Mouse (Mus musculus) forebrain, embryonic 16.5 days (tissue): ENCODE results near the gene Nudt7. TPM values are rescaled to one million over a fixed set of nuclear protein-coding genes. Genes with fewer than 3 reads are reported as not detected.
A peak's percentile ranks its signal among the peaks of the same experiment; 100 is the strongest.

Source experiments
- ATAC-seq: fragments of 200-750 bp; cut with Nextera tagmentation; 2 replicates; pipeline ENCODE4 v1.8.0; 2017; ENCODE audit warnings: mild to moderate bottlenecking, moderate library complexity
- H3K27ac ChIP-seq: fragments of 300-500 bp; sonication (generic); 2 replicates; pipeline ENCODE4 v1.5.1; 2014; ENCODE audit warnings: low read length, control low read depth
- H3K27me3 ChIP-seq: fragments of 300-500 bp; sonication (generic); replicated peaks from 2 replicates; pipeline ENCODE4 v1.6.1; 2014; ENCODE audit warnings: low read length; ENCODE audit not compliant: control insufficient read depth, insufficient read depth
- H3K36me3 ChIP-seq: fragments of 300-500 bp; sonication (generic); 2 replicates; pipeline ENCODE4 v1.6.1; 2014; ENCODE audit not compliant: control insufficient read depth, insufficient read depth
- H3K4me1 ChIP-seq: fragments of 300-500 bp; sonication (generic); replicated peaks from 2 replicates; pipeline ENCODE4 v1.6.1; 2014; ENCODE audit warnings: low read length; ENCODE audit not compliant: control insufficient read depth, insufficient read depth
- H3K4me2 ChIP-seq: fragments of 300-500 bp; sonication (generic); 2 replicates; pipeline ENCODE4 v1.6.1; 2014; ENCODE audit warnings: mild to moderate bottlenecking, low read length, control low read depth
- H3K4me3 ChIP-seq: fragments of 300-500 bp; sonication (generic); replicated peaks from 2 replicates; pipeline ENCODE4 v1.5.1; 2014; ENCODE audit warnings: mild to moderate bottlenecking, low read length, control low read depth
- H3K9ac ChIP-seq: fragments of 300-500 bp; sonication (generic); replicated peaks from 2 replicates; pipeline ENCODE4 v1.6.1; 2014; ENCODE audit warnings: low read depth, low read length, control low read depth
- H3K9me3 ChIP-seq: fragments of 300-500 bp; sonication (generic); 2 replicates; pipeline ENCODE4 v1.6.1; 2016; ENCODE audit warnings: low read length; ENCODE audit not compliant: control insufficient read depth
- WGBS: fragments of 180-500 bp; shearing (Covaris S2); extraction: QIAGEN DNeasy Blood & Tissue Kit; methylation state at CpG from one replicate; pipeline ENCODE4 v1.1.7; 2014; 5-methylcytosine and 5-hydroxymethylcytosine counted together
- polyA plus RNA-seq: library from polyadenylated mRNA; unstranded; fragments of >200 nt; fragmentation: Nextera tagmentation; extraction: Ambion mirVana; gene quantifications from 2 replicates; pipeline ENCODE4 v1.2.1, GENCODE M21; 2015

Nudt7 gene
- polyA plus RNA-seq, 1 experiment from 2014 or later, result 2.6 TPM

- H3K9me3 ChIP-seq, result no peaks in the 10 kb centered on the region
- H3K27ac ChIP-seq, result no peak overlapping the region
- no peak for ATAC-seq
- no peak overlapping the region for H3K4me2 ChIP-seq
- H3K27me3 ChIP-seq, result no peaks in the 10 kb centered on the region
- H3K4me3 ChIP-seq, result no peak overlapping the region
- H3K4me1 ChIP-seq, result peaks cover 9% of the 10 kb centered on the region
- no peak overlapping the region for H3K9ac ChIP-seq
- 17% methylated on average over 1 of the region's 1 CpGs for WGBS
- no peaks in the 10 kb centered on the region for H3K36me3 ChIP-seq
Observed at GRCm38 (mm10) chr8:114115076-114115475, 18.3 kb upstream of the Nudt7 start.

GRCm38 (mm10) chr8:114116049-114116448, 17.3 kb upstream of the Nudt7 start:
- H3K9me3 ChIP-seq, result no peaks in the 10 kb centered on the region
- H3K36me3 ChIP-seq, result no peaks in the 10 kb centered on the region
- no peak overlapping the region for H3K4me2 ChIP-seq
- WGBS, result 0% methylated on average over 2 of the region's 2 CpGs
- H3K27ac ChIP-seq, result peak overlapping the region; percentile 39
- ATAC-seq, result peak; percentile 72
- H3K9ac ChIP-seq, result 0 out of 2 replicates have a peak overlapping the region, but pooled peaks have one; percentile 4
- H3K27me3 ChIP-seq, result no peaks in the 10 kb centered on the region
- peaks cover 9% of the 10 kb centered on the region for H3K4me1 ChIP-seq
- H3K4me3 ChIP-seq, result no peak overlapping the region

DNA sequence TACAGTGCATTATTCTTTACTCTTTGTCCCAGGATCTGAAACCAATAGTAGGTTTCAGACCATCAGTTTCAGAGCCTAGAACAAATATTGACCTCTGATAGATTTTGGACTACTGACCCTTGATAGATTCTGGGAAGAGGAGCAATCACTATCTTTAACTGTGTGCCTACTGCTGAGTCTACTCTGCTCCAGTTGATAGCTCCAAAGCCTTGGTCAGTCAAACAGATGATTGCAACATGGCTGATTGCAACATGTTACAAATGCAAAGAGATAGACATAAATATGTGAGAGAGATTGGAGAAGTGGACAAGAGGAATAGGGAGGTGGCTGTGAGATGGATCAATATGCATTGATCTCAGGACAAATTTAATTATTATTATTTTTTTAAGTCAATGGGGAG, 15.9 kb upstream of the Nudt7 start:
- H3K36me3 ChIP-seq, result no peaks in the 10 kb centered on the region
- H3K4me3 ChIP-seq, result no peak overlapping the region
- no peak overlapping the region for H3K27ac ChIP-seq
- H3K9me3 ChIP-seq, result no peaks in the 10 kb centered on the region
- peaks cover 9% of the 10 kb centered on the region for H3K4me1 ChIP-seq
- H3K27me3 ChIP-seq, result no peaks in the 10 kb centered on the region
- no peak for ATAC-seq
- no peak overlapping the region for H3K9ac ChIP-seq
- H3K4me2 ChIP-seq, result no peak overlapping the region

GRCm38 (mm10) chr8:114121781-114122180, 11.6 kb upstream of the Nudt7 start:
- H3K27me3 ChIP-seq, result no peaks in the 10 kb centered on the region
- no peaks in the 10 kb centered on the region for H3K36me3 ChIP-seq
- no peak overlapping the region for H3K9ac ChIP-seq
- ATAC-seq, result no peak
- H3K9me3 ChIP-seq, result no peaks in the 10 kb centered on the region
- H3K4me3 ChIP-seq, result no peak overlapping the region
- no peak overlapping the region for H3K4me2 ChIP-seq
- H3K4me1 ChIP-seq, result no peaks in the 10 kb centered on the region
- H3K27ac ChIP-seq, result no peak overlapping the region
- WGBS, result 93% methylated on average over 1 of the region's 1 CpGs

- Histone ChIP-seq H3K27ac (no peak overlapping the region), H3K4me2 (no peak overlapping the region), H3K9ac (no peak overlapping the region), H3K4me3 (no peak overlapping the region), H3K36me3 (no peaks in the 10 kb centered on the region), H3K27me3 (no peaks in the 10 kb centered on the region), H3K4me1 (no peaks in the 10 kb centered on the region), H3K9me3 (no peaks in the 10 kb centered on the region)
- no peak for ATAC-seq
- WGBS, result 78% methylated on average over 3 of the region's 3 CpGs
Observed at GRCm38 (mm10) chr8:114123611-114124010, 9.7 kb upstream of the Nudt7 start.

GRCm38 (mm10) chr8:114124084-114124750, 9.1 kb upstream of the Nudt7 start:
- H3K4me3 ChIP-seq, result no peak overlapping the region
- WGBS, result 80% methylated on average over 4 of the region's 4 CpGs
- H3K4me2 ChIP-seq, result no peak overlapping the region
- H3K4me1 ChIP-seq, result no peaks in the 10 kb centered on the region
- no peaks in the 10 kb centered on the region for H3K36me3 ChIP-seq
- H3K27ac ChIP-seq, result no peak overlapping the region
- ATAC-seq, result no peak
- no peak overlapping the region for H3K9ac ChIP-seq
- no peaks in the 10 kb centered on the region for H3K9me3 ChIP-seq
- no peaks in the 10 kb centered on the region for H3K27me3 ChIP-seq

GRCm38 (mm10) chr8:114130838-114131237, 2.5 kb upstream of the Nudt7 start:
- H3K4me3 ChIP-seq, result no peak overlapping the region
- ATAC-seq, result no peak
- WGBS, result 90% methylated on average over 7 of the region's 7 CpGs

DNA sequence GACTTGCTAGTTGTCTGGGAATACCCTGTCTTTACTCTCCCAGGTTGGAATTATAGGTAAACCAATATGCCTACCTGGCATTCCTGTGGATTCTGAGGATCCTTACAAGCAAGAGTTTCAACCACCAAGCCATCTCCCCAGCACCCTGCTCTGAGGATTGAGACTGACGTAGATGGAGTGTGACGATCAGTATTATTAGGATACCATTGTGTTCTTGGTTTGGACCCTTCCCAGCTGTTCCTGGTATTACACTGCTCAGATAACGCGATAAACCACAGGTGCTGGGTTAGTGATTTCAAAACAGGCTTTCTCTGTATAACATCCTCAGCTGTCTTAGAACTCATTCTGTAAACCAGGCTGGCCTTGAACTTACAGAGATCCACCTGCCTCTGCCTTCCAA, 1.9 kb upstream of the Nudt7 start:
- H3K27me3 ChIP-seq, result no peaks in the 10 kb centered on the region
- H3K27ac ChIP-seq, result no peak overlapping the region
- H3K4me2 ChIP-seq, result no peak overlapping the region
- H3K4me3 ChIP-seq, result no peak overlapping the region
- no peaks in the 10 kb centered on the region for H3K36me3 ChIP-seq
- no peak for ATAC-seq
- no peak overlapping the region for H3K9ac ChIP-seq
- peaks cover 6% of the 10 kb centered on the region for H3K4me1 ChIP-seq
- 88% methylated on average over 4 of the region's 4 CpGs for WGBS
- H3K9me3 ChIP-seq, result no peaks in the 10 kb centered on the region

More at GRCm38 (mm10) chr8:114130838-114131237, 2.5 kb upstream of the Nudt7 start:
- Histone ChIP-seq H3K27ac (no peak overlapping the region), H3K9ac (no peak overlapping the region), H3K4me1 (peaks cover 6% of the 10 kb centered on the region), H3K4me2 (no peak overlapping the region), H3K27me3 (no peaks in the 10 kb centered on the region), H3K9me3 (no peaks in the 10 kb centered on the region), H3K36me3 (no peaks in the 10 kb centered on the region)

DNA sequence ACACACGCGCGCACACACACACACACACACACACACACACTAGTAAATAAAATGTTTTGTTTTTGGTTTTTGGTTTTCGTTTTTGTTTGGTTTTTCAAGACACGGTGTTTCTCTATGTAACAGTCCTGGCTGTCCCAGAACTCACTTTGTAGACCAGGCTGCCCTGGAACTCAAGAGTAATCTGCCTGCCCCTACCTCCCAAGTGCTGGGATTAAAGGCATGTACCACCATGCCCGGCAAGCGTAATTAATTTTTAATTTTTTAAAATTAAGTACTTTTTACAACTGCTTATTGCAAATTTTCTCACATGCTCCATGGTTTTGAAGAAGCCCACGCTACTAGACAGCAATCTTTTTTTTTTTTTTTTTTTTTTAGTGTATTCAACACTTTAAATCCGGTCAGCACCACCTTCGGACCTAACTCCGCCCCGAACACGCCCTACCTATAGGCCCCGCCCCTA, 277 bp upstream of the Nudt7 start:
- H3K4me1 ChIP-seq, result peaks cover 6% of the 10 kb centered on the region
- no peaks in the 10 kb centered on the region for H3K27me3 ChIP-seq
- H3K36me3 ChIP-seq, result no peaks in the 10 kb centered on the region
- H3K4me3 ChIP-seq, result peak overlapping the region; percentile 41
- H3K27ac ChIP-seq, result no peak overlapping the region
- ATAC-seq, result 0 out of 2 replicates have a peak, but pooled peaks have one; percentile 23
- H3K9ac ChIP-seq, result no peak overlapping the region
- peak overlapping the region; percentile 64 for H3K4me2 ChIP-seq
- no peaks in the 10 kb centered on the region for H3K9me3 ChIP-seq
- WGBS, result 31% methylated on average over 14 of the region's 14 CpGs

DNA sequence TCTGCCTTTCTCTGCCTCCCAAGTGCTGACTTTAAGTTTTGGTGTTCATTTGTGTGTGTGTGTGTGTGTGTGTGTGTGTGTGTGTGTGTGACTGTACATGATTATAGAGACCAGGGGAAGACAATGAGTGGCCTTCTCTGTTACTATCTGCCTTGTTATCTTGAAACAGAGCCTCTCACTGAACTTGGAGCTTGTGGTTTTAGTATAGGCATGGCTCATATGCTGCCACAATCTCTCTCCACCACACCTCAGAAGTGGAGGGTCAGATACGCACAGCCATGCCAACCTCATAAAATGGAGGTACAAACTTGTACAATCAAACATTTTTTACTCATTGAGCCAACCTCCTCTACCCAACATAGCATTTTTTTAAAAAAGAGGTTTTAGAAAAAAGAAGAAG, 3.4 kb downstream of the Nudt7 start:
- Histone ChIP-seq H3K9ac (no peak overlapping the region), H3K9me3 (no peaks in the 10 kb centered on the region), H3K4me2 (no peak overlapping the region), H3K27me3 (no peaks in the 10 kb centered on the region), H3K36me3 (no peaks in the 10 kb centered on the region), H3K4me1 (peaks cover 6% of the 10 kb centered on the region), H3K27ac (no peak overlapping the region), H3K4me3 (no peak overlapping the region)
- 100% methylated on average over 1 of the region's 1 CpGs for WGBS
- ATAC-seq, result no peak
